Mouse (Mus musculus) left cerebral cortex, adult 2 months (tissue): Measurements from ENCODE around the gene Pyurf. TPM values are rescaled to one million over a fixed set of nuclear protein-coding genes. Genes with fewer than 3 reads are reported as not detected.
A peak's percentile ranks its signal among the peaks of the same experiment; 100 is the strongest.

ENCODE experiments used
- DNase-seq, 2 experiments: peaks; one replicate each; pipeline ENCODE4 v3.0.0; 2021 to 2022; ENCODE audit warnings: low spot score in 2 of 2, mixed read lengths in 1 of 2; ENCODE audit errors: extremely low spot score in 1 of 2
- H3K27ac ChIP-seq: fragments of 200-600 bp; 2 replicates; pipeline ENCODE4 v1.8.1; 2022
- H3K4me3 ChIP-seq: fragments of 200-600 bp; 2 replicates; pipeline ENCODE4 v1.8.1; 2022
- CTCF ChIP-seq: fragments of 200-600 bp; IDR thresholded peaks from 2 replicates; pipeline ENCODE4 v1.8.1; 2022; ENCODE audit warnings: antibody characterized with exemption, mild to moderate bottlenecking, moderate library complexity
- intact Hi-C: fragments of 180-260 bp; cut with DNase I; formaldehyde crosslinking; loops from one replicate; pipeline ENCODE4 v1.15.1; 2025
- total RNA-seq, 2 experiments: library from RNA; stranded (reverse); gene quantifications; 2 replicates each; pipeline ENCODE4 v1.2.3; 2021

Pyurf gene
- total RNA-seq, 2 experiments from 2014 or later, result 9.0 to 9.8 TPM

DNA sequence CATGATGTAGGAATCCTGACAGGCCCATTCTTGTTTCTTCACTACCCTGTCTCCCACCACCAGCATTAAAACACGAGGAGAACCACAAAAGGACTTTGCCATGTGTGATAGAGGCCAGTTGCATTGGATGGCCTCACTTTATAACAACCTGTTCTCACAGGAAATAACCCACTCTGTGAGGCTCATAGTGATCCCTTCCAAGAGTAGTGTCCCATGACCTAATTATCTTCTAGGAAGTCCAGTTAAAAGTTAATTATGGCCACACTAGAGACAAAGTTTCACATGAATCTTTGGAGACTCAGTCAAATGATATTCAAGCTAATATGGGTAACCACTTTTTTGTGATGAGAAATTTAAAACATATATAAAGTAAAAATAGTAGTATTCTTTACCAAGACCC, 44.6 kb downstream of the Pyurf start:
- intact Hi-C loops, result no loop called here
- no peak overlapping the region for H3K27ac ChIP-seq
- no peak overlapping the region for H3K4me3 ChIP-seq
- no peak for TF ChIP-seq CTCF
- no peak for DNase-seq

DNA sequence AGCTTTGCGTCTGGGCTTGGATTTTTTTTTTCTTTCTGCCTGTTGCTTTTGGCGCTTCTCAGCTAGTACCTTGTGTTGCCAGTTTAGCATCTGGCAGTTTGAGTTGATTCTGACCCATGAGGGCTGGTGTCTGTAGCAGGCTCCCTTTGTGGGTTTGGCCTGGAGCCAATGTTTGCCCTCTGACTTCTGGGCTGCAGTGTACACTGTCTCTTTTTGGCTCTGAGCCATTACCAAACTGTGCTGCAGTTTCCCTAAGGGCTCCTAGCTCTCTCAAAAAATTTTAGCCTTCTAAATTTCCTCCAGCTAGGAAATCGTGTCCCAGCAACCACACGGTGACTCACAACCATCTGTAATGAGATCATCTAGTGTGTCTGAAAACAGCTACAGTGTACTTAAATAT, 50.1 kb downstream of the Pyurf start:
- DNase-seq, result peak; percentile 17 to 43
- Histone ChIP-seq H3K4me3 (no peak overlapping the region), H3K27ac (no peak overlapping the region)
- TF ChIP-seq CTCF, result no peak
- intact Hi-C loops, result no loop called here

DNA sequence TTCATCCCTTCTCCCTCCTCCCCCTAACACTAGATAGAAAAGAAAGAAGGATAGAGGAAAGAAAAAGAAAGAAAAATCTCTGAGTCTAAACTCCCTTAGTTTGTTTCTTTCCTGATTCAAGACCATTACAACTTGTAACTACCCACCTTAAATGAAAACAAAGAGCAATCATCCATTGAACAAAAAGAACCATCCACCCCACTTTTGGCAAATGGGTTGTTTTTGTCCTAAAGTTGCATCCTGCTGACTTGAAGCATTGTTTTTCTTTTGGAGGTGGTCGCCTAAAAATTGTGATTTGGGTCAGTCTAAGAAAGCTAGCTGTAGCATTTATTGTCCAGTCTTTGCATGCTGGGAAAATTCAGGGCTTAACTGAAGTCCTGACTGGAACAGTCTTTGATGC, 52.3 kb downstream of the Pyurf start:
- intact Hi-C loops, result no loop called here
- no peak for DNase-seq
- Histone ChIP-seq H3K4me3 (no peak overlapping the region), H3K27ac (no peak overlapping the region)
- TF ChIP-seq CTCF, result no peak

Other genes with a start within 250 kb of the Pyurf start
- gene Ppm1k, start 156.6 kb downstream of the Pyurf start, total RNA-seq, result 10 to 100 TPM; 77.1 to 78.1 TPM
- 10 to 100 TPM; 12.4 to 18.6 TPM for gene Herc6, start 111.1 kb downstream of the Pyurf start, total RNA-seq
- gene Lancl2, start 10.5 kb upstream of the Pyurf start, total RNA-seq, result 100 to 1,000 TPM; 100 to 111 TPM
- 100 to 1,000 TPM; 123 to 130 TPM for gene Vopp1, start 133.1 kb upstream of the Pyurf start, total RNA-seq
- gene Vmn1r21, start 158.3 kb upstream of the Pyurf start, total RNA-seq, result not detected
- gene Vmn1r22, start 215.9 kb upstream of the Pyurf start, total RNA-seq, result not detected
- not detected for gene Vmn1r23, start 234.8 kb upstream of the Pyurf start, total RNA-seq